Mouse (Mus musculus) small intestine, adult 2 months (tissue): ENCODE measurements around the gene Pik3r2.

Experiments
- CTCF ChIP-seq: fragments of 200-500 bp; IDR thresholded peaks from 2 replicates; pipeline ENCODE4 v1.5.1; 2012; ENCODE audit warnings: low read depth, mild to moderate bottlenecking, control low read depth, inconsistent platforms, low read length, moderate library complexity, mixed read lengths; ENCODE audit not compliant: insufficient replicate concordance, insufficient read length; ENCODE audit errors: extremely low read depth
- POLR2A ChIP-seq: fragments of 200-500 bp; IDR thresholded peaks from 2 replicates; pipeline ENCODE4 v1.6.1; 2012; ENCODE audit warnings: low read depth, mild to moderate bottlenecking, control low read depth, inconsistent platforms, low read length, moderate library complexity

DNA sequence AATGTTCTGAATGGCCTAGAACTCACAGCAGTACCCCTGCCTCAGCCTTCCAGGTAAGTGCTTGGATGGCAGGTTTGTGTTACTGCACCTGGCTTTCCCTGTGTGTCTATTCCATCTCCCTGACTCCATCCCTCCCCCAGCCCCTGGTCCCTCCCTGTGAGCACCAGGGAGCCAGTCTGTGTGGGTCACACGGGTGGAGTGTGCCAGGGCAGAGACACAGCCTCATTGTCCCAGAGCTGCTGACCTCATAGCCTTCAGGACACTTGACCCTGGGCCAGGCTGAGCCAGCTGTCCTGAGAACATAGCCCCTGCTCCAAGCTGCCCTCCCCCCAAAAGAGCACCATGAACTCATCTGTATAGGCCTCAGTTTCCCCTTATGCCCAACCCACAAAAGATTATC, 30.8 kb upstream of the Pik3r2 start:
- TF ChIP-seq POLR2A (no peak), CTCF (no peak)
